Mouse (Mus musculus): Measurements from ENCODE around the gene Gphb5. TPM values are rescaled to one million over a fixed set of nuclear protein-coding genes. Genes with fewer than 3 reads are reported as not detected.

Gene Gphb5
- polyA plus RNA-seq, 1 experiment = not detected

DNA sequence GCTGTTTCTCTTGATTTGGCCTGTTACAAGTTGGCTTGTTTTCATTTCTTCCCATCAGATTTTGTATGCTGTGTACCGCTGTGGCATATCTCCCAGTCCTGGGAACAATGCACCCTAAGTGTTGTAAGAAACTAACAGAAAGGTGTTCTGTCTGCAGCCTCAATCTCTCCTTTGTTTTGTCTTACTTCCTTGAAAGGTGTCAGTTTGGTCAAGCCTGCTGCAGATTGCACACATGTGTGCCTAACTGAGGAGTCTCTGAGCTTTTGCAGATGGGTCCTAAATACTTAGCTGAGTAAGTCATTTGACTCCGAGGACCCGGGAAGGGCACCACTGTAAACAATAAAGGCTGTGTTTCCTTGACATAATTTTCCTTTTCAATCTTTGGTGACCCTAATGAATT lies 20.0 kb downstream of the Gphb5 start:
- H3K4me3 ChIP-seq (ENCODE audit: extremely low read depth, insufficient read depth, insufficient read length) = no peak overlapping the region
- H3K27ac ChIP-seq (ENCODE audit: insufficient read depth, low read length) = no peak overlapping the region
- TF ChIP-seq CTCF (IDR thresholded peaks at IDR 0.05; ENCODE audit: extremely low read depth, insufficient read depth, insufficient read length, insufficient replicate concordance) = no peak
- no peak for TF ChIP-seq POLR2A (IDR thresholded peaks at IDR 0.05; ENCODE audit: low read depth, low read length)
- H3K4me1 ChIP-seq (ENCODE audit: control insufficient read depth, insufficient read depth, insufficient read length) = no peaks in the 10 kb centered on the region
- no peaks in the 10 kb centered on the region for H3K36me3 ChIP-seq (ENCODE audit: control insufficient read depth, insufficient read depth, low read length)
- WGBS = 85% methylated on average over 3 of the region's 3 CpGs
- no peaks in the 10 kb centered on the region for H3K27me3 ChIP-seq (ENCODE audit: control insufficient read depth, insufficient read depth, low read length)
- no peak for DNase-seq (ENCODE audit: low read depth in 1 of 2, low spot score in 2 of 2)

DNA sequence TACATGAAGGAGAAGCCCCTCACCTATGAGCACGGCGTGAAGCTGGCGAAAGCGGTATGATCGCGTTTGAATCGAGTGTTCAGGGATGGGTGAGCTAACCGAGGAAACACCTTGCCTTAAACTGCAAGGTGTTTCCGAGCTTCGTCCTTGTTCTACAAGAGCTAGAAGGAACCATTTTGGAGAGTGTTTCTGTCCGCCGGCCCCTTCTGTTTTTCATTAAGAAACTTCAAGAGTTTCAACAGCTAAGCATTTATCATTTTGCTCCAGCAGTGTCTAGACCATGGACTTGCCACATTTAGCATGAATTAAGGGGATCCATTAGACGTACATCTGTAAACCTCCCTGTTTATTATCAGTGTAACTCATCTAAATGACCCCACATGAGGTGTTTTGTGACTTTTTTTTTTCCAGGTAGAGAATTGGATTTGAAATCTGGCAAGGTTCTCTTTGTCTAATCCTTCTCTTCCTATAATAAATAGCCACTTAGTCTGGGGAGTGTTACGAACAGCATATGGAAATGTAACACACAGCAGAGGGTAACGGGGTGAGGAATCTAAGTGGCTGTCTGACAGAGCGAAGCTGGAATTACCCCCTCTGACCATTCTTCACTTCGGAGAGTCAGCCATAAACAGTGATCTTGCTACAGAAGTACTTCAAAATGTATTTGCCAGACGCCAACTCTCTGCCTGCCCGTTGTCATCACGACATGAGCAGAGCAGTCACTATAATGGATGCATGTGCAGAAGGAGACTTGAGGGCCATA lies 22.4 kb downstream of the Gphb5 start:
- H3K36me3 ChIP-seq (ENCODE audit: control insufficient read depth, insufficient read depth, low read length) = no peaks in the 10 kb centered on the region
- TF ChIP-seq CTCF (IDR thresholded peaks at IDR 0.05; ENCODE audit: extremely low read depth, insufficient read depth, insufficient read length, insufficient replicate concordance) = no peak
- no peak for TF ChIP-seq POLR2A (IDR thresholded peaks at IDR 0.05; ENCODE audit: low read depth, low read length)
- DNase-seq (ENCODE audit: low read depth in 1 of 2, low spot score in 2 of 2) = no peak
- H3K4me3 ChIP-seq (ENCODE audit: extremely low read depth, insufficient read depth, insufficient read length) = no peak overlapping the region
- no peaks in the 10 kb centered on the region for H3K27me3 ChIP-seq (ENCODE audit: control insufficient read depth, insufficient read depth, low read length)
- no peaks in the 10 kb centered on the region for H3K4me1 ChIP-seq (ENCODE audit: control insufficient read depth, insufficient read depth, insufficient read length)
- 89% methylated on average over 20 of the region's 20 CpGs for WGBS
- no peak overlapping the region for H3K27ac ChIP-seq (ENCODE audit: insufficient read depth, low read length)

DNA sequence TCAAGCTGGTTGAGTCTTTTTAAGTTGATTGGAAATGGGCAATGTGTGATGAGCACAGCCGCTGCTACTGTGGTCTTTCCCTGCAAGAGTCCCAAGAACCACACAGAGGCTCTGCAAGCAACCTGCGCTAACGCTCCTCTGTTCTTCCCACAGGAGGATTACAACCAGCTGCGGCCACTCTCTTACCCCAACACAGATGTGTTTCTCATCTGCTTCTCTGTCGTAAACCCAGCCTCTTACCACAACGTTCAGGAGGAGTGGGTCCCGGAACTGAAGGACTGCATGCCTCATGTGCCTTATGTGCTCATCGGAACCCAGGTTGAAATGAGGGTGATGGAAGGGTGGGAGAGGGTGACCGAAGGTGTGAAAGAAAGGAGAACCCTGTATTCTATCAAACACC lies 25.1 kb downstream of the Gphb5 start:
- Histone ChIP-seq H3K36me3 (ENCODE audit: control insufficient read depth, insufficient read depth, low read length) (no peaks in the 10 kb centered on the region), H3K4me1 (ENCODE audit: control insufficient read depth, insufficient read depth, insufficient read length) (no peaks in the 10 kb centered on the region), H3K27ac (ENCODE audit: insufficient read depth, low read length) (no peak overlapping the region), H3K27me3 (ENCODE audit: control insufficient read depth, insufficient read depth, low read length) (no peaks in the 10 kb centered on the region), H3K4me3 (ENCODE audit: extremely low read depth, insufficient read depth, insufficient read length) (no peak overlapping the region)
- TF ChIP-seq CTCF (IDR thresholded peaks at IDR 0.05; ENCODE audit: extremely low read depth, insufficient read depth, insufficient read length, insufficient replicate concordance) (no peak), POLR2A (IDR thresholded peaks at IDR 0.05; ENCODE audit: low read depth, low read length) (no peak)
- no peak for DNase-seq (ENCODE audit: low read depth in 1 of 2, low spot score in 2 of 2)
- WGBS = 76% methylated on average over 9 of the region's 9 CpGs

DNA sequence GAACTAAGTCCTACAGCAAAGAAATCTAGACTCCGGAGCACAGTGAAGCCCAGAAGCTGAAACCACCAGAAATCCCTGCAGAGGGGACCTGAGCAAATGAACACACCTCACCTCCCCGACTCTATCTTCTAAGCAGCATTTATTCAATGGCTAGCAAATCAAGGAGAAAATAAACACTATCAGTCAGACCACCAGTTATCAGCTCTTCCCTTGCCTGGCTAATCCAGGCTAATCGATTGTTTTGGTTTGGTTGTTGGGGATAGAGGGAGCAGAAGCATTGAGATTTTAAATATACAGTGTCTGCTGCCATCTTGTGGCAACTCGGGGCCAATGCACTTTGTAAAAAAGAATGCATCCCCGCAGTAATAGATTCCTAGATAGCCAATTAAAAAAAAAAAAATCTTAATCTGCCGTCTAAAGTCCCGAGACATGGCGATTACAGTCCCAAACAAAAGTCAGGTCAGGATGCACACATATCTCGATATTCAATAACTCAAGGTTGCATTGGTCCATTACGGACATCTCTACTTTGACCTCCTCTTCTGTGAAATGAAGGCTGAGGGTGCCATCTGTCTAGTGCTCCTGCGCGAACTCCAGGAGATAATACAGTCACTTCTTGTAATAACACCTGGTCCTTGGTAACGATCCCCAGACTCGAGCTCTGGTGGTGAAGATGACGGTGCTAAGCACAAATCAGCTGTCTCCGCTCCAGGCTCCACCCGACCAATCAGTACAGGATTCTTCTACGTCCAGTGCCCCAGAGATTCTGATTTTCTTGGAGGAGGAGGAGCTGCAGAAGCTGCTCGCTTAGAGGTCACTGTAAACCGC lies 27.1 kb downstream of the Gphb5 start:
- H3K36me3 ChIP-seq (ENCODE audit: control insufficient read depth, insufficient read depth, low read length) = no peaks in the 10 kb centered on the region
- no peak overlapping the region for H3K4me3 ChIP-seq (ENCODE audit: extremely low read depth, insufficient read depth, insufficient read length)
- H3K4me1 ChIP-seq (ENCODE audit: control insufficient read depth, insufficient read depth, insufficient read length) = no peaks in the 10 kb centered on the region
- H3K27ac ChIP-seq (ENCODE audit: insufficient read depth, low read length) = no peak overlapping the region
- no peak for DNase-seq (ENCODE audit: low read depth in 1 of 2, low spot score in 2 of 2)
- H3K27me3 ChIP-seq (ENCODE audit: control insufficient read depth, insufficient read depth, low read length) = no peaks in the 10 kb centered on the region
- 54% methylated on average over 20 of the region's 20 CpGs for WGBS
- TF ChIP-seq CTCF (IDR thresholded peaks at IDR 0.05; ENCODE audit: extremely low read depth, insufficient read depth, insufficient read length, insufficient replicate concordance) (peak; percentile 34; the same call in 1 of the 2 replicates), POLR2A (IDR thresholded peaks at IDR 0.05; ENCODE audit: low read depth, low read length) (no peak)

DNA sequence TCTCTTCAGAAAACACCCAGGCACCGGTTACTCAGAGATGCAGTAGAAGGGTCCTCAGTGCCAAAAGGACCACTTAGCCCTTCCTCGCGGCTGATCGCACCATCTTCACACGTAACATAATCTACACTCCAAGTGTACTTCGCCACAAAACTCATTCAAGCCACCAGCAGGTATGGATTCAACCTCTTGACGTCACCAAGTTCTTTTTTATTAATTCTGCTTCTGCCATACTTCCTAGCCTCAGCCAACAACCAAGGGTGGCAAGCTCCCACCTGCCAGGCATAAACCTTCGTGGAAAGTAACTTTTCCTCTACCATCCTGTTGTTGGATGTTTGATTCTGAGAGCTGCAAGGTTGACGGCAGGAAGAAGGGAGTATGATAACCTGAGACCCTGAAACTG lies 28.1 kb downstream of the Gphb5 start:
- 91% methylated on average over 9 of the region's 9 CpGs for WGBS
- DNase-seq (ENCODE audit: low read depth in 1 of 2, low spot score in 2 of 2) = no peak
- no peak for TF ChIP-seq CTCF (IDR thresholded peaks at IDR 0.05; ENCODE audit: extremely low read depth, insufficient read depth, insufficient read length, insufficient replicate concordance)
- no peak for TF ChIP-seq POLR2A (IDR thresholded peaks at IDR 0.05; ENCODE audit: low read depth, low read length)

DNA sequence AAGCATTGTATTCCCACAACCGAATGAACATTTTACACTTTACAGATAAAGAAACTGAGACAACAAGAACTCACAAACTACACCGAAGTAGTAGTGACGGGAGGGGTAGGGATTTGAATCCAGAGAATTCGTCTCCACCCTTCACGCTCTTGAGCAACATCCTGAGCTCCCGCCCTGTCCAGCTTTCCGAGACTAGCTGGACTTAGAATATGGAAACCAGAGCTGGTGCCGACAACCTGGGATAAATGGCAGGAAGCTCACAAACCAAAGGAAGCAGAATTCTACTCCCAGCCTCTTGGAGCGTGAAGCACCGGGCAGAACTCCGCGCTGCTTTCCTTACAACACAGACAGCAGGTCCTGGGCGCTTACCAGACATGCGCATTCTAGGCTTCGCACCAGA lies 28.7 kb downstream of the Gphb5 start:
- no peak for TF ChIP-seq POLR2A (IDR thresholded peaks at IDR 0.05; ENCODE audit: low read depth, low read length)
- TF ChIP-seq CTCF (IDR thresholded peaks at IDR 0.05; ENCODE audit: extremely low read depth, insufficient read depth, insufficient read length, insufficient replicate concordance) = no peak
- no peaks in the 10 kb centered on the region for H3K36me3 ChIP-seq (ENCODE audit: control insufficient read depth, insufficient read depth, low read length)
- no peak overlapping the region for H3K27ac ChIP-seq (ENCODE audit: insufficient read depth, low read length)
- H3K4me3 ChIP-seq (ENCODE audit: extremely low read depth, insufficient read depth, insufficient read length) = no peak overlapping the region
- 85% methylated on average over 15 of the region's 15 CpGs for WGBS
- DNase-seq (ENCODE audit: low read depth in 1 of 2, low spot score in 2 of 2) = no peak
- no peaks in the 10 kb centered on the region for H3K27me3 ChIP-seq (ENCODE audit: control insufficient read depth, insufficient read depth, low read length)
- H3K4me1 ChIP-seq (ENCODE audit: control insufficient read depth, insufficient read depth, insufficient read length) = no peaks in the 10 kb centered on the region

More for the DNA sequence above, 28.1 kb downstream of the Gphb5 start:
- Histone ChIP-seq H3K27me3 (ENCODE audit: control insufficient read depth, insufficient read depth, low read length) (no peaks in the 10 kb centered on the region), H3K4me1 (ENCODE audit: control insufficient read depth, insufficient read depth, insufficient read length) (no peaks in the 10 kb centered on the region), H3K27ac (ENCODE audit: insufficient read depth, low read length) (no peak overlapping the region), H3K4me3 (ENCODE audit: extremely low read depth, insufficient read depth, insufficient read length) (no peak overlapping the region), H3K36me3 (ENCODE audit: control insufficient read depth, insufficient read depth, low read length) (no peaks in the 10 kb centered on the region)
